Mouse (Mus musculus) brain, adult 10 weeks (tissue): Measurements from ENCODE around the gene Gm49387. TPM values are rescaled to one million over a fixed set of nuclear protein-coding genes. Genes with fewer than 3 reads are reported as not detected.

Experiments
- polyA plus RNA-seq: library from polyadenylated mRNA; stranded (reverse); fragments of 350-450 nt; fragmentation: Illumina TruSeq; extraction: RNeasy Lipid Tissue Mini Kit (QIAGEN cat#74804); gene quantifications from one replicate; pipeline ENCODE4 v1.2.3, GENCODE M21; 2015; ENCODE audit warnings: low read depth, low replicate concordance

Gene Gm49387
- polyA plus RNA-seq: not detected

DNA sequence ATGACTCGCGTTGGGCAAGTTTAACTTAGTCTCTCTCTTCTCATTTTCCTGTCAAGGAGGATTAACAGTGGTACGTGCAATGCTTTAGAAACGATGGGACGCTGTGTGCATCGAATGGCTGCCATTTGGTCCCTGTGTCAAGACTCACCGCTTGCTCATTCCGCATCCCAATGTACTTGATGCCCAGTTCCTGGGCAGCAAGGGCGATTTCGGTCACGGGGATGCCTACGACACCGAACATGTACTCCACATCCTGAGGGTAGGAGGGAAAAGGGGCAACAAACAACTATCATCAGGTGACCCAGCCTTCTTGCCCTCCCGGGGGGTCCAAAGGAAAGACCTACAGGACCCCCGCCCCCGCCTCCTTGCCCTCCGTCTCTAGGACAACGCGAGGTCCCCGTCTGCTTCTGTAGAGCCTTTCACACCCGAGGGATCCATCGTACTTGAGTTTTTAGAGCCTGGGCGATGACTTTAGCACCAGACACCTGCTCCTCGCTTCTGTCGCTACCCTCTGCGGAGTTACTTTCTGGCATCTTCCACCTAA, at the start of gene Gm49387:
Gene Gm49387, minus strand, starts transcription at position 533 of the 544 bp plus-strand sequence.

DNA sequence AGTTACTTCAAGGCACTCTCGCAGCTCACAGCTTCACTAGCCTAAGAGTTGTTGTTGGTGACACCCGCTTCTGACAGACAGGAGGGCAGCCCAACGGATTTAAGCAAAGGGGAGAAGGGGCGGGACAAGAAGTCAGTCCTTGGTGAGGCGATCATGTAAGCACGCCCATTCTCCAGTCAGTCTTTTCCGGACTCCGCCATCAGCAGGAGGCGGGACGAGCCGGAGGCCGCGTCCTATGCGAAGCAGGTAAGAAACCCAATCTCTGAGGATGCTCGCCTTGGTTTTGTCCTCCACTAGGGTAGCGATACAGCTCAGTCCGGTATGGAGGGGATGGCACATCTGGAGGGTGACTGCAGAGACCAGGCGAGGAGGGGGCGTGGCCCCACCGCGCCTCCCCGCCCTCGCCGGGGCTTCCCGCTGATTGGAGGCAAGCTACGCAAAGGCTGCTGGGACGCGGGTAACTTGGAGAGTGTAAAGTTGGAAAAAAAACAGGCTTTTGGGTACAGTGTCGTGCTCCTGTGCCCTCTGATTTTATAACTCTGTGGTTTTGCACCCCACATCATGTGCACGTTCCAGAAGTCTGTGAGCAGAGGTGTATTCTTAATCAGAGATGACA, 320 bp upstream of the Gm49387 start, which contains the start of the genes Btd and Hacl1:
Gene Btd, plus strand, starts transcription at position 139 of the 616 bp plus-strand sequence.
Gene Hacl1, minus strand, starts transcription at position 397 of the 616 bp plus-strand sequence.

DNA sequence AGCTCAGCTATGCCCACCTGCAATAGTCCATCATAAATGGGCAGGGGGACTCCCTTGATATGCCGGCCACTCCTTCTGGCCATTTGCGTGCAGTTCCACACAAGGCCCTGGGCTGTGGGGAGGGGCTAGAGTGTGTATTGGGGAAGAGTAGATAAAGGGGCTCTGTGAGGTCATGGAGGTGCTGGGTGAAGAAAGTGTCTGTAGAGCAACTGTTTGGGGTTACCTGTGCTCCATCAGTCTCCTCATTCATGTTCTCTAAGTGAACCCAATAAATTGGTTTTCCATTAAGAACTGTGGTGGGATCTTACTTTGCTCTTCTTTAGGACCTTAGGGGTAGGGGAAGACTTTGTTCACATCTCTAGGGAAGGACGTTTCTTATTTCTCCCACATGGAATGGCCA, 49.4 kb downstream of the Gm49387 start, which contains the start of gene Colq:
Gene Colq, minus strand, starts transcription at position 101 of the 400 bp plus-strand sequence.

Other genes starting within 250 kb of the Gm49387 start
- gene Sh3bp5, start 204.8 kb downstream of the Gm49387 start, polyA plus RNA-seq: 42.6 TPM
- 13.4 TPM for gene Eaf1, start 146.5 kb downstream of the Gm49387 start, polyA plus RNA-seq
- 26.8 TPM for gene Mettl6, start 145.8 kb downstream of the Gm49387 start, polyA plus RNA-seq
- gene Colq, start 49.5 kb downstream of the Gm49387 start, polyA plus RNA-seq: 1.0 TPM
- 11.0 TPM for gene Btd, start 150 bp upstream of the Gm49387 start, polyA plus RNA-seq
- 15.4 TPM for gene Hacl1, start 408 bp upstream of the Gm49387 start, polyA plus RNA-seq
- gene Ankrd28, start 189.8 kb upstream of the Gm49387 start, polyA plus RNA-seq: 35.2 TPM